Mouse (Mus musculus): ENCODE data around the gene Ppfibp1. TPM values are rescaled to one million over a fixed set of nuclear protein-coding genes. Genes with fewer than 3 reads are reported as not detected.

Gene Ppfibp1
- total and polyA plus RNA-seq, 3 experiments: 23.4 to 28.2 (median 28.2) TPM

DNA sequence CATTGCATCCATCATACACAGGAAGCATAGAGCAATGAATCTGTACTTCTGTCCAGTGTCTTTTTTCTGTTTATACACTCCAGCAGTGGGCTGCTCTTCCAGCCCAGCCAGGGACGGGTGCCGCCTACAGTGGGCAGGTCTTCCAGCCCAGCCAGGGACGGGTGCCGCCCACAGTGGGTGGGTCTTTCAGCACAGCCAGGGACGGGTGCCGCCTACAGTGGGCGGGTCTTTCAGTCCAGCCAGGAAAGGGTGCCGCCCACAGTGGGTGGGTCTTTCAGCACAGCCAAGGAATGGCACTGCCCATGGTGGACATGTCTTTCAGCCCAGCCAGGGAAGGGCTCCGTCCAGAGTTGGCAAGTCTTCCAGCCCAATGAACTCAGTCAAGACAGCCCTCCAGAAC lies 33.1 kb upstream of the Ppfibp1 start:
- in situ Hi-C loops (cut with MboI; ENCODE audit: low pct_ligation_motif_present, low pct_unique_long_range_greater_than_20kb, low sequenced_read_pairs): no loop called here
- TF ChIP-seq UBTF (IDR thresholded peaks at IDR 0.05; ENCODE audit: low read depth, low read length) (no peak), IRF4 (IDR thresholded peaks at IDR 0.05; ENCODE audit: low read depth, low read length) (no peak), SMC3 (IDR thresholded peaks at IDR 0.05; ENCODE audit: low read depth, low read length) (no peak), MAFK (IDR thresholded peaks at IDR 0.05; ENCODE audit: insufficient replicate concordance, low read length) (no peak), JUND (conservative IDR thresholded peaks at IDR 0.05; ENCODE audit: low read depth, low read length) (no peak), RAD21 (IDR thresholded peaks at IDR 0.05; ENCODE audit: low read depth, low read length) (no peak), ZKSCAN1 (IDR thresholded peaks at IDR 0.05; ENCODE audit: borderline replicate concordance, low read depth, low read length) (no peak), PAX5 (IDR thresholded peaks at IDR 0.05; ENCODE audit: low read length) (no peak), CHD1 (IDR thresholded peaks at IDR 0.05; ENCODE audit: low read depth, low read length) (no peak), ETS1 (conservative IDR thresholded peaks at IDR 0.05; ENCODE audit: low read depth, low read length) (no peak), POLR2AphosphoS2 (IDR thresholded peaks at IDR 0.05; ENCODE audit: low read depth, low read length) (no peak), SIN3A (IDR thresholded peaks at IDR 0.05; ENCODE audit: low read length) (no peak), NELFE (IDR thresholded peaks at IDR 0.05; ENCODE audit: low read depth, low read length) (no peak), KAT2A (IDR thresholded peaks at IDR 0.05; ENCODE audit: insufficient replicate concordance, low read length) (no peak), ZMIZ1 (IDR thresholded peaks at IDR 0.05; ENCODE audit: low read depth, low read length) (no peak), POLR2A (IDR thresholded peaks at IDR 0.05; ENCODE audit: low read depth, low read length) (no peak), JUN (IDR thresholded peaks at IDR 0.05; ENCODE audit: insufficient read depth, low read depth, low read length) (no peak)
- dilution Hi-C loops (cut with MboI; ENCODE audit: extremely low pct_ligation_motif_present, extremely low pct_unique_long_range_greater_than_20kb, low sequenced_read_pairs): no loop called here
- DNase-seq (ENCODE audit: extremely low read depth): no peak
- peaks cover 4% of the 10 kb centered on the region for H3K9me3 ChIP-seq (replicated peaks; ENCODE audit: low read length)
- H3K9ac ChIP-seq (ENCODE audit: insufficient read depth, low read depth): no peak overlapping the region
- no peaks in the 10 kb centered on the region for H3K79me2 ChIP-seq (replicated peaks; ENCODE audit: control insufficient read depth, extremely low read depth, insufficient read depth, poor library complexity, severe bottlenecking)
- H3K4me1 ChIP-seq (ENCODE audit: control insufficient read depth in 1 of 2, insufficient read depth in 2 of 2): no peaks in the 10 kb centered on the region
- no peaks in the 10 kb centered on the region for H3K27me3 ChIP-seq (replicated peaks)
- H3K4me2 ChIP-seq (ENCODE audit: insufficient read depth, low read depth, poor library complexity, severe bottlenecking): no peak overlapping the region
- no peak overlapping the region for H3K27ac ChIP-seq (ENCODE audit: insufficient read depth, low read depth)
- H3K4me3 ChIP-seq (replicated peaks in 1 of 3; ENCODE audit: low read depth in 2 of 3, low read length in 2 of 3, poor library complexity in 1 of 3): no peak overlapping the region
- H3K36me3 ChIP-seq (replicated peaks in 1 of 2; ENCODE audit: control insufficient read depth in 1 of 2, insufficient read depth in 1 of 2, low read length in 1 of 2): no peaks in the 10 kb centered on the region

- Histone ChIP-seq H3K9me3 (replicated peaks; ENCODE audit: low read length) (peaks cover 4% of the 10 kb centered on the region), H3K4me2 (ENCODE audit: insufficient read depth, low read depth, poor library complexity, severe bottlenecking) (no peak overlapping the region), H3K9ac (ENCODE audit: insufficient read depth, low read depth) (no peak overlapping the region), H3K4me1 (ENCODE audit: control insufficient read depth in 1 of 2, insufficient read depth in 2 of 2) (no peaks in the 10 kb centered on the region), H3K4me3 (replicated peaks in 1 of 3; ENCODE audit: low read depth in 2 of 3, low read length in 2 of 3, poor library complexity in 1 of 3) (no peak overlapping the region), H3K36me3 (replicated peaks in 1 of 2; ENCODE audit: control insufficient read depth in 1 of 2, insufficient read depth in 1 of 2, low read length in 1 of 2) (no peaks in the 10 kb centered on the region), H3K79me2 (replicated peaks; ENCODE audit: control insufficient read depth, extremely low read depth, insufficient read depth, poor library complexity, severe bottlenecking) (no peaks in the 10 kb centered on the region), H3K27me3 (replicated peaks) (no peaks in the 10 kb centered on the region), H3K27ac (ENCODE audit: insufficient read depth, low read depth) (no peak overlapping the region)
- in situ Hi-C loops (cut with MboI; ENCODE audit: low pct_ligation_motif_present, low pct_unique_long_range_greater_than_20kb, low sequenced_read_pairs): no loop called here
- no peak for TF ChIP-seq MAX (IDR thresholded peaks at IDR 0.05; ENCODE audit: low read length)
- TF ChIP-seq TCF12 (IDR thresholded peaks at IDR 0.05; ENCODE audit: low read depth, low read length): no peak
- TF ChIP-seq USF1 (IDR thresholded peaks at IDR 0.05; ENCODE audit: low read depth, low read length): no peak
- TF ChIP-seq ZNF384 (IDR thresholded peaks at IDR 0.05; ENCODE audit: low read depth, low read length): no peak
- TF ChIP-seq POLR2A (IDR thresholded peaks at IDR 0.05; ENCODE audit: low read depth, low read length): no peak
- TF ChIP-seq ELF1 (IDR thresholded peaks at IDR 0.05; ENCODE audit: low read depth, low read length): no peak
- no peak for TF ChIP-seq CHD1 (IDR thresholded peaks at IDR 0.05; ENCODE audit: low read depth, low read length)
- TF ChIP-seq POLR2AphosphoS2 (IDR thresholded peaks at IDR 0.05; ENCODE audit: low read depth, low read length): no peak
- TF ChIP-seq JUN (IDR thresholded peaks at IDR 0.05; ENCODE audit: insufficient read depth, low read depth, low read length): no peak
- no peak for TF ChIP-seq RAD21 (IDR thresholded peaks at IDR 0.05; ENCODE audit: low read depth, low read length)
- TF ChIP-seq CHD2 (IDR thresholded peaks at IDR 0.05; ENCODE audit: low read length): no peak
- no peak for TF ChIP-seq TBP (conservative IDR thresholded peaks at IDR 0.05; ENCODE audit: low read depth, low read length)
- TF ChIP-seq ZKSCAN1 (IDR thresholded peaks at IDR 0.05; ENCODE audit: borderline replicate concordance, low read depth, low read length): no peak
- no peak for TF ChIP-seq KAT2A (IDR thresholded peaks at IDR 0.05; ENCODE audit: insufficient replicate concordance, low read length)
- TF ChIP-seq RCOR1 (conservative IDR thresholded peaks at IDR 0.05; ENCODE audit: low read depth, low read length): no peak
- no peak for TF ChIP-seq PAX5 (IDR thresholded peaks at IDR 0.05; ENCODE audit: low read length)
- TF ChIP-seq UBTF (IDR thresholded peaks at IDR 0.05; ENCODE audit: low read depth, low read length): no peak
- no peak for TF ChIP-seq ZC3H11A (IDR thresholded peaks at IDR 0.05; ENCODE audit: low read depth, low read length)
- TF ChIP-seq SMC3 (IDR thresholded peaks at IDR 0.05; ENCODE audit: low read depth, low read length): no peak
- DNase-seq (ENCODE audit: extremely low read depth): no peak
- dilution Hi-C loops (cut with MboI; ENCODE audit: extremely low pct_ligation_motif_present, extremely low pct_unique_long_range_greater_than_20kb, low sequenced_read_pairs): no loop called here
Measured at GRCm38 (mm10) chr6:146857386-146857785, 30.9 kb upstream of the Ppfibp1 start.
